Mouse (Mus musculus): ENCODE measurements around the gene Kctd3. TPM values are rescaled to one million over a fixed set of nuclear protein-coding genes. Genes with fewer than 3 reads are reported as not detected.

Kctd3 gene
- polyA plus RNA-seq, 1 experiment from 2014 or later: 36.2 TPM

- H3K4me2 ChIP-seq (replicated peaks; ENCODE audit: low read depth, low read length): peak overlapping the region; percentile 66
- H3K4me3 ChIP-seq (ENCODE audit: low read depth, low read length): peak overlapping the region; percentile 99
- ATAC-seq (ENCODE audit: insufficient number of reproducible peaks, insufficient read depth, low FRiP score, low read depth): no peak
- H3K9ac ChIP-seq (replicated peaks; ENCODE audit: low read depth, low read length): no peak overlapping the region
- 39% methylated on average over 5 of the region's 5 CpGs for WGBS
- peaks cover 15% of the 10 kb centered on the region; the same call in 1 of the 2 replicates for H3K4me1 ChIP-seq (ENCODE audit: control insufficient read depth, insufficient read depth, low read length)
- H3K9me3 ChIP-seq (ENCODE audit: control insufficient read depth, low read depth, low read length): no peaks in the 10 kb centered on the region
- no peak overlapping the region for H3K27ac ChIP-seq (ENCODE audit: low read length)
- no peaks in the 10 kb centered on the region for H3K27me3 ChIP-seq (ENCODE audit: control insufficient read depth, insufficient read depth, low read length)
- no peaks in the 10 kb centered on the region; the same call in 1 of the 2 replicates for H3K36me3 ChIP-seq (ENCODE audit: control insufficient read depth, insufficient read depth, low read length)
Observed at GRCm38 (mm10) chr1:189006267-189006666, 1.4 kb downstream of the Kctd3 start.

- no peak overlapping the region for H3K4me3 ChIP-seq (ENCODE audit: low read depth, low read length)
- peaks cover 7% of the 10 kb centered on the region; the same call in 1 of the 2 replicates for H3K36me3 ChIP-seq (ENCODE audit: control insufficient read depth, insufficient read depth, low read length)
- H3K9ac ChIP-seq (replicated peaks; ENCODE audit: low read depth, low read length): no peak overlapping the region
- H3K4me2 ChIP-seq (replicated peaks; ENCODE audit: low read depth, low read length): no peak overlapping the region
- no peaks in the 10 kb centered on the region for H3K9me3 ChIP-seq (ENCODE audit: control insufficient read depth, low read depth, low read length)
- H3K4me1 ChIP-seq (ENCODE audit: control insufficient read depth, insufficient read depth, low read length): peaks cover 15% of the 10 kb centered on the region; the same call in 1 of the 2 replicates
- no peak for ATAC-seq (ENCODE audit: insufficient number of reproducible peaks, insufficient read depth, low FRiP score, low read depth)
- no peaks in the 10 kb centered on the region for H3K27me3 ChIP-seq (ENCODE audit: control insufficient read depth, insufficient read depth, low read length)
- WGBS: 94% methylated on average over 1 of the region's 1 CpGs
- H3K27ac ChIP-seq (ENCODE audit: low read length): no peak overlapping the region
Observed at GRCm38 (mm10) chr1:189004774-189005173, 2.9 kb downstream of the Kctd3 start.

- Histone ChIP-seq H3K4me2 (replicated peaks; ENCODE audit: low read depth, low read length) (no peak overlapping the region), H3K4me1 (ENCODE audit: control insufficient read depth, insufficient read depth, low read length) (peaks cover 14% of the 10 kb centered on the region; the same call in 1 of the 2 replicates), H3K4me3 (ENCODE audit: low read depth, low read length) (no peak overlapping the region), H3K36me3 (ENCODE audit: control insufficient read depth, insufficient read depth, low read length) (peaks cover 26% of the 10 kb centered on the region), H3K27ac (ENCODE audit: low read length) (no peak overlapping the region), H3K9me3 (ENCODE audit: control insufficient read depth, low read depth, low read length) (no peaks in the 10 kb centered on the region), H3K27me3 (ENCODE audit: control insufficient read depth, insufficient read depth, low read length) (no peaks in the 10 kb centered on the region), H3K9ac (replicated peaks; ENCODE audit: low read depth, low read length) (no peak overlapping the region)
- ATAC-seq (ENCODE audit: insufficient number of reproducible peaks, insufficient read depth, low FRiP score, low read depth): no peak
- WGBS: 92% methylated on average over 12 of the region's 12 CpGs
Observed at GRCm38 (mm10) chr1:189001815-189002214, 5.8 kb downstream of the Kctd3 start.

- H3K27me3 ChIP-seq (ENCODE audit: control insufficient read depth, insufficient read depth, low read length): no peaks in the 10 kb centered on the region
- 0 out of 2 replicates have a peak, but pooled peaks cover 2% of the 10 kb centered on the region for H3K4me1 ChIP-seq (ENCODE audit: control insufficient read depth, insufficient read depth, low read length)
- H3K36me3 ChIP-seq (ENCODE audit: control insufficient read depth, insufficient read depth, low read length): peaks cover 33% of the 10 kb centered on the region
- no peak for ATAC-seq (ENCODE audit: insufficient number of reproducible peaks, insufficient read depth, low FRiP score, low read depth)
- H3K9ac ChIP-seq (replicated peaks; ENCODE audit: low read depth, low read length): no peak overlapping the region
- no peak overlapping the region for H3K27ac ChIP-seq (ENCODE audit: low read length)
- H3K4me2 ChIP-seq (replicated peaks; ENCODE audit: low read depth, low read length): no peak overlapping the region
- no peak overlapping the region for H3K4me3 ChIP-seq (ENCODE audit: low read depth, low read length)
- H3K9me3 ChIP-seq (ENCODE audit: control insufficient read depth, low read depth, low read length): no peaks in the 10 kb centered on the region
- WGBS: 93% methylated on average over 10 of the region's 10 CpGs
Observed at GRCm38 (mm10) chr1:188999981-189000380, 7.7 kb downstream of the Kctd3 start.

GRCm38 (mm10) chr1:188997921-188998320, 9.7 kb downstream of the Kctd3 start:
- H3K4me1 ChIP-seq (ENCODE audit: control insufficient read depth, insufficient read depth, low read length): no peaks in the 10 kb centered on the region
- WGBS: 90% methylated on average over 3 of the region's 3 CpGs
- no peak overlapping the region for H3K27ac ChIP-seq (ENCODE audit: low read length)
- no peaks in the 10 kb centered on the region for H3K9me3 ChIP-seq (ENCODE audit: control insufficient read depth, low read depth, low read length)
- no peak overlapping the region for H3K9ac ChIP-seq (replicated peaks; ENCODE audit: low read depth, low read length)
- H3K27me3 ChIP-seq (ENCODE audit: control insufficient read depth, insufficient read depth, low read length): no peaks in the 10 kb centered on the region
- H3K4me2 ChIP-seq (replicated peaks; ENCODE audit: low read depth, low read length): no peak overlapping the region
- ATAC-seq (ENCODE audit: insufficient number of reproducible peaks, insufficient read depth, low FRiP score, low read depth): no peak
- no peak overlapping the region for H3K4me3 ChIP-seq (ENCODE audit: low read depth, low read length)
- H3K36me3 ChIP-seq (ENCODE audit: control insufficient read depth, insufficient read depth, low read length): peaks cover 34% of the 10 kb centered on the region

- Histone ChIP-seq H3K4me3 (ENCODE audit: low read depth, low read length) (no peak overlapping the region), H3K9ac (replicated peaks; ENCODE audit: low read depth, low read length) (no peak overlapping the region), H3K4me1 (ENCODE audit: control insufficient read depth, insufficient read depth, low read length) (no peaks in the 10 kb centered on the region), H3K9me3 (ENCODE audit: control insufficient read depth, low read depth, low read length) (no peaks in the 10 kb centered on the region), H3K4me2 (replicated peaks; ENCODE audit: low read depth, low read length) (no peak overlapping the region), H3K27me3 (ENCODE audit: control insufficient read depth, insufficient read depth, low read length) (no peaks in the 10 kb centered on the region), H3K27ac (ENCODE audit: low read length) (no peak overlapping the region), H3K36me3 (ENCODE audit: control insufficient read depth, insufficient read depth, low read length) (peaks cover 47% of the 10 kb centered on the region)
- WGBS: 27% methylated on average over 4 of the region's 4 CpGs
- ATAC-seq (ENCODE audit: insufficient number of reproducible peaks, insufficient read depth, low FRiP score, low read depth): no peak
Observed at GRCm38 (mm10) chr1:188993218-188993617, 14.4 kb downstream of the Kctd3 start.

GRCm38 (mm10) chr1:188980050-188980449, 27.6 kb downstream of the Kctd3 start:
- Histone ChIP-seq H3K9ac (replicated peaks; ENCODE audit: low read depth, low read length) (no peak overlapping the region), H3K4me1 (ENCODE audit: control insufficient read depth, insufficient read depth, low read length) (no peaks in the 10 kb centered on the region), H3K4me2 (replicated peaks; ENCODE audit: low read depth, low read length) (no peak overlapping the region), H3K4me3 (ENCODE audit: low read depth, low read length) (no peak overlapping the region), H3K27ac (ENCODE audit: low read length) (no peak overlapping the region), H3K27me3 (ENCODE audit: control insufficient read depth, insufficient read depth, low read length) (no peaks in the 10 kb centered on the region), H3K9me3 (ENCODE audit: control insufficient read depth, low read depth, low read length) (no peaks in the 10 kb centered on the region), H3K36me3 (ENCODE audit: control insufficient read depth, insufficient read depth, low read length) (peaks cover 76% of the 10 kb centered on the region)
- 21% methylated on average over 3 of the region's 3 CpGs for WGBS
- ATAC-seq (ENCODE audit: insufficient number of reproducible peaks, insufficient read depth, low FRiP score, low read depth): peak; percentile 60; the same call in 1 of the 2 replicates

GRCm38 (mm10) chr1:188973926-188974325, 33.7 kb downstream of the Kctd3 start:
- H3K4me3 ChIP-seq (ENCODE audit: low read depth, low read length): no peak overlapping the region
- H3K4me2 ChIP-seq (replicated peaks; ENCODE audit: low read depth, low read length): no peak overlapping the region
- 84% methylated on average over 16 of the region's 16 CpGs for WGBS
- H3K4me1 ChIP-seq (ENCODE audit: control insufficient read depth, insufficient read depth, low read length): no peaks in the 10 kb centered on the region
- H3K9me3 ChIP-seq (ENCODE audit: control insufficient read depth, low read depth, low read length): no peaks in the 10 kb centered on the region
- H3K27ac ChIP-seq (ENCODE audit: low read length): no peak overlapping the region
- ATAC-seq (ENCODE audit: insufficient number of reproducible peaks, insufficient read depth, low FRiP score, low read depth): 0 out of 2 replicates have a peak, but pooled peaks have one; percentile 33
- H3K36me3 ChIP-seq (ENCODE audit: control insufficient read depth, insufficient read depth, low read length): peaks cover 56% of the 10 kb centered on the region
- no peaks in the 10 kb centered on the region for H3K27me3 ChIP-seq (ENCODE audit: control insufficient read depth, insufficient read depth, low read length)
- no peak overlapping the region for H3K9ac ChIP-seq (replicated peaks; ENCODE audit: low read depth, low read length)

GRCm38 (mm10) chr1:188973078-188973477, 34.6 kb downstream of the Kctd3 start:
- Histone ChIP-seq H3K27me3 (ENCODE audit: control insufficient read depth, insufficient read depth, low read length) (no peaks in the 10 kb centered on the region), H3K36me3 (ENCODE audit: control insufficient read depth, insufficient read depth, low read length) (peaks cover 56% of the 10 kb centered on the region), H3K4me2 (replicated peaks; ENCODE audit: low read depth, low read length) (no peak overlapping the region), H3K9ac (replicated peaks; ENCODE audit: low read depth, low read length) (no peak overlapping the region), H3K27ac (ENCODE audit: low read length) (no peak overlapping the region), H3K9me3 (ENCODE audit: control insufficient read depth, low read depth, low read length) (no peaks in the 10 kb centered on the region), H3K4me1 (ENCODE audit: control insufficient read depth, insufficient read depth, low read length) (no peaks in the 10 kb centered on the region), H3K4me3 (ENCODE audit: low read depth, low read length) (no peak overlapping the region)
- WGBS: 97% methylated on average over 6 of the region's 6 CpGs
- ATAC-seq (ENCODE audit: insufficient number of reproducible peaks, insufficient read depth, low FRiP score, low read depth): peak; percentile 67; the same call in 1 of the 2 replicates
